Mouse (Mus musculus) kidney, embryonic 15.5 days (tissue): Measurements from ENCODE around the gene Mpnd. TPM values are rescaled to one million over a fixed set of nuclear protein-coding genes. Genes with fewer than 3 reads are reported as not detected.

Experiments used
- ATAC-seq: fragments of 200-750 bp; cut with Nextera tagmentation; replicated peaks from 2 replicates; pipeline ENCODE4 v1.8.0; 2017; ENCODE audit warnings: moderate TSS enrichment; ENCODE audit not compliant: low FRiP score
- H3K27ac ChIP-seq: fragments of 300-500 bp; sonication (generic); 2 replicates; pipeline ENCODE4 v1.5.1; 2015; ENCODE audit warnings: mild to moderate bottlenecking, inconsistent platforms
- H3K27me3 ChIP-seq: fragments of 300-500 bp; sonication (generic); 2 replicates; pipeline ENCODE4 v1.6.1; 2015; ENCODE audit warnings: inconsistent platforms
- H3K36me3 ChIP-seq: fragments of 300-500 bp; sonication (generic); 2 replicates; pipeline ENCODE4 v1.6.1; 2015; ENCODE audit warnings: inconsistent platforms
- H3K4me1 ChIP-seq: fragments of 300-500 bp; sonication (generic); 2 replicates; pipeline ENCODE4 v1.6.1; 2015; ENCODE audit warnings: inconsistent platforms
- H3K4me2 ChIP-seq: fragments of 300-500 bp; sonication (generic); 2 replicates; pipeline ENCODE4 v1.6.1; 2015; ENCODE audit warnings: moderate library complexity, mild to moderate bottlenecking, inconsistent platforms
- H3K4me3 ChIP-seq: fragments of 300-500 bp; sonication (generic); replicated peaks from 2 replicates; pipeline ENCODE4 v1.5.1; 2015; ENCODE audit warnings: mild to moderate bottlenecking, inconsistent platforms
- H3K9ac ChIP-seq: fragments of 300-500 bp; sonication (generic); 2 replicates; pipeline ENCODE4 v1.6.1; 2015; ENCODE audit warnings: mild to moderate bottlenecking, inconsistent platforms
- H3K9me3 ChIP-seq: fragments of 300-500 bp; sonication (generic); replicated peaks from 2 replicates; pipeline ENCODE4 v1.6.1; 2016; ENCODE audit warnings: inconsistent platforms
- WGBS: fragments of 180-500 bp; shearing (Covaris S2); methylation state at CpG from one replicate; pipeline ENCODE4 v1.1.7; 2015; ENCODE audit warnings: mixed read lengths; 5-methylcytosine and 5-hydroxymethylcytosine counted together
- polyA plus RNA-seq: library from polyadenylated mRNA; unstranded; fragments of >200 nt; fragmentation: Nextera tagmentation; extraction: Ambion mirVana; gene quantifications from 2 replicates; pipeline ENCODE4 v1.2.1, GENCODE M21; 2015

The Mpnd gene
- polyA plus RNA-seq, 1 experiment from 2014 or later = 103 TPM

DNA sequence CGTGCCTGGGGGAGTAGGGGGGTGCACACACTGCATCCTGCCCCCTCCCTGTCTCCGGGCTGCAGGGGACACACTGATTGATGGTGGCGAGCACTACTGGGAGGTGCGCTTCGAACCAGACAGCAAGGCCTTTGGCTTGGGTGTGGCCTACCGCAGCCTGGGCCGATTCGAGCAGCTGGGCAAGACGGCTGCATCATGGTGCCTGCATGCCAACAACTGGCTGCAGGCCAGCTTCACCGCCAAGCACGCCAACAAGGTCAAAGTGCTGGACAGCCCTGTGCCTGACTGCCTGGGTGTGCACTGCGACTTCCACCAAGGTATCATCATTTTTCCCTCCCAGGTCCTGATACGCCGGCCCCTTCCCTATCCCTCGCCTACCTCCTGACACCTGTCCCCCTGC, 9.5 kb upstream of the Mpnd start:
- Histone ChIP-seq H3K4me3 (no peak overlapping the region), H3K4me1 (peaks cover 12% of the 10 kb centered on the region; the same call in 1 of the 2 replicates), H3K4me2 (no peak overlapping the region), H3K36me3 (no peaks in the 10 kb centered on the region), H3K27me3 (peaks cover 14% of the 10 kb centered on the region), H3K9ac (no peak overlapping the region), H3K27ac (no peak overlapping the region), H3K9me3 (no peaks in the 10 kb centered on the region)
- WGBS = 85% methylated on average over 15 of the region's 15 CpGs
- ATAC-seq = no peak

DNA sequence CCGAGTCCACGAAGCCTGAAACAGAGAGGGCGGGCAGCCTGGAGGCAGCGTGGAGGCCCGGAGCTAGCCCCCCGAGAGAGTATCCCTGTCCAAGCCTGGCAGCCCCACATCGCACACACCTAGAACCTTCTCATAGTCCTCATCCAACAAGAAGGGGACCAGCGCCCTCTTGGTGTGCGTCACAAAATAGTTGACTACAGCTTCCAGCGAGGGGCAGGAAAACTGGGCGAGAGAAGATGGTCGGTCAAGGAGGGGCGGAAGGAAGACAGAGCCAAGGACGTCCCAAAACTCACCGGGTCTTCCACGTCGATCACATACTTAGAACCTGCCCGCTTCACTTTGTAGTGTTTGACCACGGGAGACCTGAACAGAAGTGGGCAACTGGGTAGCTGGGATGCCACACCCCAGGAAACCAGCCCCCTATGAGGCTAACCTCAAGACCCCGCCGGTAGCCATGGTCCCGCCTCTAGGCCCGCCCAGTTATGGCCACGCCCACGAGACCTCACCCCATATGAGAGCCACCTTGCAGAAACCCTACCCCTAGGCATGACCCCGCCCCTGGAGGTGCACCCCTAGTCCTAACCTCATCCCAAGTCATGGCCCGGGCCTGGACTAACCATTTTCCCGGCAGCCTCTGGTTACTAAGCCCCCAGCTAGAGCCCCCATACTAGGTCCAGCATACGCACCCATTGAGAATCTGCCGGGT, 5.6 kb upstream of the Mpnd start:
- Histone ChIP-seq H3K27ac (no peak overlapping the region), H3K9me3 (no peaks in the 10 kb centered on the region), H3K36me3 (no peaks in the 10 kb centered on the region), H3K4me1 (peaks cover 12% of the 10 kb centered on the region; the same call in 1 of the 2 replicates), H3K9ac (0 out of 2 replicates have a peak overlapping the region, but pooled peaks have one; percentile 23), H3K4me2 (peak overlapping the region; percentile 52), H3K27me3 (peaks cover 14% of the 10 kb centered on the region), H3K4me3 (peak overlapping the region; percentile 20)
- peak; percentile 44 for ATAC-seq
- 10% methylated on average over 30 of the region's 30 CpGs for WGBS

GRCm38 (mm10) chr17:56003000-56003399, 2.5 kb upstream of the Mpnd start:
- ATAC-seq = no peak
- Histone ChIP-seq H3K9me3 (no peaks in the 10 kb centered on the region), H3K36me3 (no peaks in the 10 kb centered on the region), H3K27ac (no peak overlapping the region), H3K9ac (no peak overlapping the region), H3K4me2 (no peak overlapping the region), H3K4me1 (peaks cover 23% of the 10 kb centered on the region), H3K4me3 (no peak overlapping the region), H3K27me3 (peaks cover 14% of the 10 kb centered on the region)
- 80% methylated on average over 3 of the region's 3 CpGs for WGBS

DNA sequence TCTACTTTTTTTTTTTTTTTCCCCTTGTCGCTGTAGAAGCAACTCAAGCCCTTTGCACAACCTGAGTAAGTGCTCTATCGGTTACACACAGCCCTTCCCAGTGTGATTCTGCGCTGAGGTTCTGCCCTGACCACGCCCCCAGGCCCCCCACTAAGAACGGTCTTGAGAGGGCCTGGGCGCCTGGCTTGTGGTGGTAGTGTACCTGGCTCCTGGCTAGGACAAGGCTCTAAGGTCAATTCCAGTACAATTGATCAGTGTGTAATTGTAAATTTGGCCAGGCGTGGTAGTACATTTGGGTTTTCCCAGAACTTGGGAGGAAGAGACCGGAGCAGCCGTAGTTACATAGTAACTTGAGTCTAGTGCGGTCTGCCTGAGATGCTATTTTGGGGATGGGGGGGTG, 1.4 kb downstream of the Mpnd start:
- Histone ChIP-seq H3K27me3 (no peaks in the 10 kb centered on the region), H3K9ac (no peak overlapping the region), H3K9me3 (no peaks in the 10 kb centered on the region), H3K4me2 (peak overlapping the region; percentile 31), H3K4me1 (peaks cover 37% of the 10 kb centered on the region), H3K36me3 (peaks cover 9% of the 10 kb centered on the region), H3K4me3 (no peak overlapping the region), H3K27ac (peak overlapping the region; percentile 97)
- ATAC-seq = no peak
- 45% methylated on average over 10 of the region's 10 CpGs for WGBS

DNA sequence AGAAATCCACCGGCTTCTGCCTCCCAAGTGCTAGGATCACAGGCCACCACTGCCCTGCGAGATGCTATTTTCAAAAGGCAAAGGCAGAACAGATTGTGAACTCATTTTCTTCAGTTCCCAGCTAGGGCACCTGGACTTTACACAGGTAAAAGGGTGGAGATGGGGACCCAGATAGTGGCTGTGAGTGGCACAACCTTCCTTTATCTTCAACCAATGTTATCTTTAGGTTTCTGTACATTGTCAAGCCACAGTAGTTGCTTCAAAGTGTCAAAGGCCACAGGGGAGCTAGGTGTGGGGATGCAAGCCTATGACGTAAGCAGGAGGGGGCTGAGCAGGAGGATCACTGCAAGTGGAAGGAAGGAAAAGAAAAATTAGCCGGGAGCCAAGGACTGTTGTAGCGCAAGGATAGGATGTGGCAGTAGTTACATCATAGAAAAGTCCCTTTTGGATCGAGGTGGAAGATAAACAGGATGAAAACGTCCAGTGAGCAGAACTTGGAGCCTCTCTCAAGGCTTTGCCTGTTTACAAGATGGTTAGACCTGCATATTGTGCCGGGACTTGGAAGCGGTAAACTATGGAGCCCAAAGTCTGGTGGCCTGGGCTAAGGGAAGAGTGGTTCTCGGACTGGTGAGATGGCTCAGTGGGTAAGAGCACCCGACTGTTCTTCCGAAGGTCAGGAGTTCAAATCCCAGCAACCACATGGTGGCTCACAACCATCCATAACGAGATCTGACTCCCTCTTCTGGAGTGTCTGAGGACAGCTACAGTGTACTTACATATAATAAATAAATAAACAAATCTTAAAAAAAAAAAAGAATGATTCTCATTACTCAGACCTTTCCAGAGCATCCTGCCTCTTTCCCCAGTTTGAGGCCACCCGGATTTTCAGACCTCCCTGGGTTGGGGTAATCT, 2.2 kb downstream of the Mpnd start:
- Histone ChIP-seq H3K4me2 (peak overlapping the region; percentile 97), H3K27me3 (no peaks in the 10 kb centered on the region), H3K36me3 (peaks cover 16% of the 10 kb centered on the region), H3K27ac (peak overlapping the region; percentile 97), H3K4me1 (peaks cover 37% of the 10 kb centered on the region), H3K4me3 (peak overlapping the region; percentile 94), H3K9ac (0 out of 2 replicates have a peak overlapping the region, but pooled peaks have one; percentile 29), H3K9me3 (no peaks in the 10 kb centered on the region)
- 26% methylated on average over 14 of the region's 14 CpGs for WGBS
- peak; percentile 5; the same call in 1 of the 2 replicates for ATAC-seq

GRCm38 (mm10) chr17:56008356-56009087, 3.0 kb downstream of the Mpnd start:
- Histone ChIP-seq H3K4me1 (peaks cover 37% of the 10 kb centered on the region), H3K27ac (peak overlapping the region; percentile 97), H3K4me3 (peak overlapping the region; percentile 94), H3K9ac (peak overlapping the region; percentile 92), H3K9me3 (no peaks in the 10 kb centered on the region), H3K36me3 (peaks cover 23% of the 10 kb centered on the region), H3K4me2 (peak overlapping the region; percentile 97), H3K27me3 (no peaks in the 10 kb centered on the region)
- peak; percentile 93 for ATAC-seq
- under 1% methylated on average over 21 of the region's 21 CpGs for WGBS

DNA sequence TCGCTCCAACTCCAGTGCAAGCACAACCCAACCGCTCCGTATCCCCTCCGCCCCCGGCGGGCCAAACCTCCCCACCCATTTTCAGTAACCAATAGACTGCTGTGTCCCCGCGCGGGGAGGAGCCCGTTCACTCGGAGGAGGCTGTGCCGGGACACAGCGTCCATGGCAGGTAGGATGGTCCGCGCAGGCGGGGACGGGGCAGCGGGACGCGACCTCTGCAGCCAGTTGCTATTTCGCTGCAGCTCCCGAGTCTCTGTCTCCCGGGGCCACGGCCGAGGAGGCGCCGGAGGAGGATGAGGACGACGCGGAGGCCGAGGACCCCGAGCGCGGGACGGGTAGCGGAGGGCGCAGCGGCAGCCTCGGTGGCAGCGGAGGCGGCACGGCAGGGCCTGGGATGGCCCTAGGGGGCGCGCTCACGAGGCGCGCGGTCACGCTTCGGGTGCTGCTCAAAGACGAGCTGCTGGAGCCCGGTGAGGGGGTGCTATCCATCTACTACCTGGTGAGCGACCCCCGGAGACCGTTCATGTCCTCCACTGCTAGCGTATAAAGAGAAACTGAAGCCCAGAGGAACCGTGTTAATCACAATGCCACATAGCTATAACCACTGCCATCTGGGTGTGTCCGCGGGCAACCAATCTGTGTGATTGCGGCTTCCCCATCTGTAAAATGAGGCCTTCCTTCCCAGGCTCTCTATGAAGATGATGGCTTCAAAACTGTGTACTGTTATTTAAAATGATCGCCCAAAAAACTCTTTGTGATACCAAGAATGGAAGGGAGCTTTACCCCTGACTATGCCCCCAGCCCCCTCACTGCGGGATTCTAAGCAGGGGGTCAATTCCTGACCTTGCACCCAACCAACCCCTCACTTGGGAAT, 3.8 kb downstream of the Mpnd start:
- H3K9me3 ChIP-seq = no peaks in the 10 kb centered on the region
- peak; percentile 93 for ATAC-seq
- under 1% methylated on average over 61 of the region's 62 CpGs for WGBS

DNA sequence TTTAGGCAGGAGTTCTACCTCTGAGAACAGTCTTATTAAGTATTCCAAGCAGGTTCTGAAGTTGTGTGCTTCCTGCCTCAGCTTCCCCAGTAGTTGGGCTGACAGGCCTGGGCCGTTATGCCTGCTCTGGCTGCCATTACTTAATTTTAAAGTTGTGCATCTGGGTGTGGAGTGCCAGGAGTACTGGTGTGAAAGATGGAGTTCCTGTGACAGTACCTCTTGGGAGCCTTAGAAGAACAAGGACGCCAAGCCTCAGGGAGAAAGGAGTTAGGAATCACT, 4.4 kb downstream of the Mpnd start:
- Histone ChIP-seq H3K9ac (peak overlapping the region; percentile 92), H3K27ac (peak overlapping the region; percentile 97; the same call in 1 of the 2 replicates), H3K4me2 (peak overlapping the region; percentile 97), H3K36me3 (peaks cover 35% of the 10 kb centered on the region), H3K9me3 (no peaks in the 10 kb centered on the region), H3K27me3 (no peaks in the 10 kb centered on the region), H3K4me3 (peak overlapping the region; percentile 94), H3K4me1 (peaks cover 37% of the 10 kb centered on the region)
- WGBS = 39% methylated on average over 2 of the region's 2 CpGs
- ATAC-seq = no peak

More for the DNA sequence above, 3.8 kb downstream of the Mpnd start:
- Histone ChIP-seq H3K4me3 (peak overlapping the region; percentile 94), H3K27me3 (no peaks in the 10 kb centered on the region), H3K27ac (peak overlapping the region; percentile 97), H3K9ac (peak overlapping the region; percentile 92), H3K4me2 (peak overlapping the region; percentile 97), H3K4me1 (peaks cover 37% of the 10 kb centered on the region), H3K36me3 (peaks cover 31% of the 10 kb centered on the region)

- no peak for ATAC-seq
- peaks cover 39% of the 10 kb centered on the region for H3K36me3 ChIP-seq
- peak overlapping the region; percentile 94 for H3K4me3 ChIP-seq
- peak overlapping the region; percentile 92 for H3K9ac ChIP-seq
- peak overlapping the region; percentile 97 for H3K4me2 ChIP-seq
- WGBS = 65% methylated on average over 14 of the region's 14 CpGs
- H3K27ac ChIP-seq = 0 out of 2 replicates have a peak overlapping the region, but pooled peaks have one; percentile 10
- no peaks in the 10 kb centered on the region for H3K27me3 ChIP-seq
- H3K9me3 ChIP-seq = no peaks in the 10 kb centered on the region
- peaks cover 37% of the 10 kb centered on the region for H3K4me1 ChIP-seq
Measured at GRCm38 (mm10) chr17:56010255-56010654, 4.7 kb downstream of the Mpnd start.

- Histone ChIP-seq H3K9me3 (no peaks in the 10 kb centered on the region), H3K9ac (0 out of 2 replicates have a peak overlapping the region, but pooled peaks have one; percentile 92), H3K27me3 (no peaks in the 10 kb centered on the region), H3K36me3 (peaks cover 43% of the 10 kb centered on the region), H3K4me2 (peak overlapping the region; percentile 97), H3K4me3 (peak overlapping the region; percentile 94), H3K27ac (0 out of 2 replicates have a peak overlapping the region, but pooled peaks have one; percentile 10), H3K4me1 (peaks cover 34% of the 10 kb centered on the region)
- 8% methylated on average over 9 of the region's 9 CpGs for WGBS
- ATAC-seq = no peak
Measured at GRCm38 (mm10) chr17:56010681-56011080, 5.2 kb downstream of the Mpnd start.

DNA sequence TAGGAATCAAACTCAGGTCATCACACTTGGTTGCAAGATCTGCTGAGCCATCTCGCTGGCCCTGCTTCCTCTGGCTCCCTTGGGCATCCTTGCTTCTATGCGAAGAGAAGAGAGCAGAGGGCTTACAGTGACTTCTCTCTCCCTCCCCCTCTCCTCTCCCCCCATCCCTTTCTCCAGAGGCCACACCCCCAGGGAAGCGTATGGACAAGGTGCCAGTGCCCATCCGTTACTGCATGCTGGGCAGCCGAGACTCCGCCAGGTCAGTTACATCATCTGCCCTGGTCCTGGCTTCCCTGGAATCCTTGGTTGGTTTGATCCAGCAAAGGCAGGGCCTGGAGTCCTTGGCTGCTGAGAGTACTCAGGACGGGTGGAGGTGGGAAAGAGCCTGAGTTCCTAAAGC, 5.9 kb downstream of the Mpnd start:
- H3K36me3 ChIP-seq = peaks cover 51% of the 10 kb centered on the region
- no peak overlapping the region for H3K27ac ChIP-seq
- no peaks in the 10 kb centered on the region for H3K9me3 ChIP-seq
- no peak for ATAC-seq
- H3K27me3 ChIP-seq = no peaks in the 10 kb centered on the region
- H3K4me2 ChIP-seq = no peak overlapping the region
- no peak overlapping the region for H3K4me3 ChIP-seq
- peaks cover 34% of the 10 kb centered on the region for H3K4me1 ChIP-seq
- 88% methylated on average over 7 of the region's 7 CpGs for WGBS
- H3K9ac ChIP-seq = no peak overlapping the region
